Mouse (Mus musculus) forebrain, embryonic 16.5 days (tissue): ENCODE results near the gene Gm12794. TPM values are rescaled to one million over a fixed set of nuclear protein-coding genes. Genes with fewer than 3 reads are reported as not detected.
"Not testable (repeated sequence)": the region's sequence is repeated elsewhere in the genome, so short reads cannot be mapped to it uniquely, and the experiment has no call there.

Source experiments
- ATAC-seq: fragments of 200-750 bp; cut with Nextera tagmentation; 2 replicates; pipeline ENCODE4 v1.8.0; 2017; ENCODE audit warnings: mild to moderate bottlenecking, moderate library complexity
- H3K27ac ChIP-seq: fragments of 300-500 bp; sonication (generic); 2 replicates; pipeline ENCODE4 v1.5.1; 2014; ENCODE audit warnings: low read length, control low read depth
- H3K27me3 ChIP-seq: fragments of 300-500 bp; sonication (generic); replicated peaks from 2 replicates; pipeline ENCODE4 v1.6.1; 2014; ENCODE audit warnings: low read length; ENCODE audit not compliant: control insufficient read depth, insufficient read depth
- H3K36me3 ChIP-seq: fragments of 300-500 bp; sonication (generic); 2 replicates; pipeline ENCODE4 v1.6.1; 2014; ENCODE audit not compliant: control insufficient read depth, insufficient read depth
- H3K4me1 ChIP-seq: fragments of 300-500 bp; sonication (generic); replicated peaks from 2 replicates; pipeline ENCODE4 v1.6.1; 2014; ENCODE audit warnings: low read length; ENCODE audit not compliant: control insufficient read depth, insufficient read depth
- H3K4me2 ChIP-seq: fragments of 300-500 bp; sonication (generic); 2 replicates; pipeline ENCODE4 v1.6.1; 2014; ENCODE audit warnings: mild to moderate bottlenecking, low read length, control low read depth
- H3K4me3 ChIP-seq: fragments of 300-500 bp; sonication (generic); replicated peaks from 2 replicates; pipeline ENCODE4 v1.5.1; 2014; ENCODE audit warnings: mild to moderate bottlenecking, low read length, control low read depth
- H3K9ac ChIP-seq: fragments of 300-500 bp; sonication (generic); replicated peaks from 2 replicates; pipeline ENCODE4 v1.6.1; 2014; ENCODE audit warnings: low read depth, low read length, control low read depth
- H3K9me3 ChIP-seq: fragments of 300-500 bp; sonication (generic); 2 replicates; pipeline ENCODE4 v1.6.1; 2016; ENCODE audit warnings: low read length; ENCODE audit not compliant: control insufficient read depth
- WGBS: fragments of 180-500 bp; shearing (Covaris S2); extraction: QIAGEN DNeasy Blood & Tissue Kit; methylation state at CpG from one replicate; pipeline ENCODE4 v1.1.7; 2014; 5-methylcytosine and 5-hydroxymethylcytosine counted together
- polyA plus RNA-seq: library from polyadenylated mRNA; unstranded; fragments of >200 nt; fragmentation: Nextera tagmentation; extraction: Ambion mirVana; gene quantifications from 2 replicates; pipeline ENCODE4 v1.2.1, GENCODE M21; 2015

The Gm12794 gene
- polyA plus RNA-seq = not detected in 2 replicates

- WGBS = 79% methylated on average over 2 of the region's 2 CpGs
Measured at GRCm38 (mm10) chr4:101940107-101940506, at the start of gene Gm12794. Gm12794 (plus strand) TSS chr4:101940407.

DNA sequence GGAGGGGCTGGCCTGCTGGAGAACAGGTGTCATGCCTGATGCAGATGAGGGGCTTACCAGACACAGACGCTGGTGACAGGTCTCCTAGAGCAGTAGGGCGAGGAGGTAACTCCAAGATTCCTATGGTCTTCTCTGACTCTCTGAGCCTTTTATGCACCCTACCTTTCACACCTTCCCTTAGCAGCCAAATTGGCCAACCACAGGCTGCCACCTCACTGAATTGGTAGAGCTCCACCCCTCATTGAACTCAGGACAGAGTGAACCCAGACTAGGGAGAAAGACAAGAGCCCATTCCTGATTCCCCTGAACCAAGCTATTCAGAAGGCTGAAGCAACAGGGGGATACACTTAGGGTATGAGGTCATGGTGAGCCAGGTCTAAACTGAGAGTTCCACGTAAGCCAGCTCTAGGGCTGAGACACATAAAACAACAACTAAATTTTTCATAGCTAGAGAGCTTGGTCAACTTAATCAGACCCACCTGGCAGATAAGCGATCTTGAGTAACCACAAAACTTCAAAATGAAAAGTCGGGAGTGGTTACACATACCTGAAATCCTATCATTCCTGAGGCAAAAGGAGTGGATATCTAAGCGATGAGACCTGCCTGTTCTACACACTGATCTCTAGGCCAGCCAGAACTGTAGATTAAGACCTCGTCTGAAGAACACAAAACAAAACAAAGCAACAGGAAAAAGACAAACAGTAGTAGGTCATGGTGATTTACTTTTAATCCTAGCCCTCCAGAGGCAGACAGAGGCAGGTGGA, 46.4 kb upstream of the Gm12794 start, which contains the start of gene C130073F10Rik:
TSS of gene C130073F10Rik (minus strand) at position 134 of the 765 bp plus-strand sequence.
- Histone ChIP-seq H3K36me3 (no peaks in the 10 kb centered on the region), H3K9me3 (no peaks in the 10 kb centered on the region), H3K4me1 (no peaks in the 10 kb centered on the region), H3K4me2 (no peak within 1 kb of the TSS), H3K27ac (no peak within 1 kb of the TSS), H3K4me3 (no peak within 1 kb of the TSS), H3K9ac (no peak within 1 kb of the TSS), H3K27me3 (no peaks in the 10 kb centered on the region)
- WGBS = 87% methylated on average over 7 of the region's 7 CpGs
- no peak for ATAC-seq

More at GRCm38 (mm10) chr4:101940107-101940506, at the start of gene Gm12794:
- not testable (repeated sequence) for H3K4me3 ChIP-seq, H3K4me1 ChIP-seq, ATAC-seq, H3K9me3 ChIP-seq, H3K9ac ChIP-seq, H3K27ac ChIP-seq, H3K36me3 ChIP-seq, H3K4me2 ChIP-seq, H3K27me3 ChIP-seq

DNA sequence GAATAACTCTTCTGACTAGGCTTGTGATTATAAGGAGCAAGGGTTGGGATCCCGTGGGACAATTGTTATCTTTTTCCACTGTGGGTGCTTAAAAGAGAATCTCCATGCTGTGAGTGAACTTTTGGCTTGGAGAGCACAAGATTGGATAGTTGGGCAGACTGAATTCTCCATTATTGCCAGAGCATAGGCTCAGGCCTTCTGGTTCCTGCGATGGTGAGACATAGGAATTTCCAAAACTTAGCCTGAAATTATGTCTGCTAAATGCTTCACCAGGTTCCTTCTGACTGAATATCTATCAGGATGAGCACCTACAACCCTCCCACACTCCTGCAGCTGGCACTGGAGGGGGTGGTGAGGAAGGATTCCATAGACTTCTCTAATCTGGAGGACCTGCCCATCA, 31.4 kb upstream of the Gm12794 start, which contains the start of gene Gm12800:
TSS of gene Gm12800 (plus strand) at position 301 of the 400 bp plus-strand sequence.
- ATAC-seq, H3K9ac ChIP-seq, H3K4me1 ChIP-seq, H3K27me3 ChIP-seq, H3K36me3 ChIP-seq, H3K4me2 ChIP-seq, H3K27ac ChIP-seq, H3K4me3 ChIP-seq, H3K9me3 ChIP-seq: not testable (repeated sequence)
- 94% methylated on average over 1 of the region's 2 CpGs for WGBS

DNA sequence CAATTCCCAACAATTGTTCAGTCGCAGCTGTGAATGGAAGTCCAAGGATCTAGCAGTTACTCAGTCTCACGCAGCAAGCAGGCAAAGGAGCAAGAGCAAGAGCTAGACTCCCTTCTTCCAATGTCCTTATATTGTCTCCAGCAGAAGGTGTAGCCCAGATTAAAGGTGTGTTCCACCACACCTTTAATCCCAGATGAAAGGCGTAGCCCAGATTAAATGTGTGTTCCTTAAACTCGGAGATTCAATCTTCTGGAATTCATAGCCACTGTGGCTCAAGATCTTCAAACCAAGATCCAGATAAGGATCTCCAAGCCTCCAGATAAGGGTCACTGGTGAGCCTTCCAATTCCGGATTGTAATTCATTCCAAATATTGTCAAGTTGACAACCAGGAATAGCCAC, 40.7 kb downstream of the Gm12794 start, which contains the start of gene Gm12790:
TSS of gene Gm12790 (minus strand) at position 101 of the 400 bp plus-strand sequence.
- H3K4me3 ChIP-seq, H3K36me3 ChIP-seq, H3K9me3 ChIP-seq, H3K27ac ChIP-seq, H3K4me2 ChIP-seq, ATAC-seq, H3K9ac ChIP-seq, H3K4me1 ChIP-seq, H3K27me3 ChIP-seq: not testable (repeated sequence)
- 86% methylated on average over 1 of the region's 5 CpGs for WGBS

DNA sequence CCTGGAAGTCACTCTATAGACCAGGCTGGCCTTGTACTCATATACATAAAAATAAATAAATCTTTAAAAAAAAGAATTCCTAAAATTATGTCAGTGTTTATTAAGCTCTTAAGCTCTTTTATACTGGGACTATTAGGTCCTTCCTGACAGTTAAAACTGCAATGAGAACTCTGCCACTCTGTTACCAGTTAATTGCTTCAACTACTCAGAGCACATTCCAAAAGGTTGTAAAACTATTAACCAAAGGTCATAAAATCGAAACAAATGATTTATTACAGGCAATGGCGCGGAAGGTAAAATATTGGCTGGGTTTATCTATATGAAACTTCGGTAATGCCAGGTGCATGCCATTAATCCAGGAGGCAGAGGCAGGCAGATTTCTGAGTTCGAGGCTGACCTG, 45.5 kb downstream of the Gm12794 start:
- no peak for ATAC-seq
- 90% methylated on average over 5 of the region's 5 CpGs for WGBS
- Histone ChIP-seq H3K36me3 (no peaks in the 10 kb centered on the region), H3K4me2 (no peak overlapping the region), H3K27ac (no peak overlapping the region), H3K27me3 (no peaks in the 10 kb centered on the region), H3K9ac (no peak overlapping the region), H3K4me1 (no peaks in the 10 kb centered on the region), H3K4me3 (no peak overlapping the region), H3K9me3 (no peaks in the 10 kb centered on the region)

DNA sequence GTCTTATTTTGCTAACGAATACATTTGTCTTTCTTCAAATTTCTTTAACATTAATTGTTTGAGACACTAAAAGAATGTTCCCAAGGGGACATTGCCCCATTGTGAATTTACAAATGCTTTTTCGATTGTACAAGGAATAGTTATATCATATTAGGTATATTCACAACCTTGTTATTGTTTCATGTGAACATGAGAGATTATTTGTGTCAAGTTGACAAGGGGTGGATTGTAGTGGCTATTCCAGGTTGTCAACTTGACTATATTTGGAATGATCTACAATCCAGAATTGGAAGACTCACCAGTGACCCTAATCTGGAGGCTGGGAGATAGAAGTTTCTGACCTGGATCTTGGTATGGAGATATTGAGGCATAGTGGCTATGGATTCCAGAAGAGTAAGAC, 46.1 kb downstream of the Gm12794 start, which contains the start of gene Gm12789:
TSS of gene Gm12789 (plus strand) at position 301 of the 400 bp plus-strand sequence.
- not testable (repeated sequence) for H3K9me3 ChIP-seq, ATAC-seq, H3K36me3 ChIP-seq, H3K27me3 ChIP-seq, H3K9ac ChIP-seq, H3K4me2 ChIP-seq, H3K4me3 ChIP-seq, H3K4me1 ChIP-seq, H3K27ac ChIP-seq
- 90% methylated on average over 2 of the region's 2 CpGs for WGBS

Other genes with a start within 250 kb of the Gm12794 start
- gene Lepr, start 223.0 kb upstream of the Gm12794 start, polyA plus RNA-seq = 4.9 TPM in 2 replicates
- not detected in 2 replicates for gene B020004J07Rik, start 96.4 kb upstream of the Gm12794 start, polyA plus RNA-seq
- not detected in 2 replicates for gene C130073F10Rik, start 46.6 kb upstream of the Gm12794 start, polyA plus RNA-seq
- gene Gm12800, start 31.3 kb upstream of the Gm12794 start, polyA plus RNA-seq = not detected in 2 replicates
- gene Gm12790, start 40.6 kb downstream of the Gm12794 start, polyA plus RNA-seq = not detected in 2 replicates
- gene Gm12789, start 46.2 kb downstream of the Gm12794 start, polyA plus RNA-seq = not detected in 2 replicates
- gene Pde4b, start 147.1 kb downstream of the Gm12794 start, polyA plus RNA-seq = 29.3 and 32.1 TPM in 2 replicates